In the genomic region with DNA sequence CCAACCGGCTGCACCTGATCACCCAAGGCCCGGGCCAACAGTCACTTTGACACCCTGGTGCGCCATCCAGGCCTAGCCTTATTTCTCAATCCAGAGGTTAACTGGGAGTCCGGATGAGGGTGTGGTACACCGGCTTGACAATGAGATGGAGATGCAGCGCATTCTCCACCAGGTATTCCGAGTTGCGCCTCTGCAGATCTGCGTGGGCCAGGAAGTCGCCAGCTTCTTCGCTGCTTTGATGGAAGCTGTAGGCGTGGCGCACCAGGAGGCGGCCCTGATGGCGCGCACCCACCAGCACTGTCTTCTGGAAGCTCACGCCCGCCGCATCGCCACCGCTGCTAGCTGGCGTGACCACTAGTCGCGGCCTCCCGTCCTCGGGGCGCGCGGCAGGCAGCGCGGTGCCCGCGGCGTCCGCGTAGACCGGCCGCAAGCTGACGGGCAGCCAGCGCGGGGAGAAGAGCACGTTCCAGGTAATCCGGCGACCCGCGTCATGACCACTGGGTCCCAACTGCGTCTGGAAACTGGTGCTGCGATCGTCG, we compare ENCODE assay signal across 9 mouse cellular contexts. TPM values are rescaled to one million over a fixed set of nuclear protein-coding genes. Genes with fewer than 3 reads are reported as not detected.
DNase-seq lines count a peak whose midpoint lies in the region; ATAC-seq and TF ChIP-seq lines count a peak whose summit lies in the region.
"Had no signal": no experiment of that assay in that cellular context is flagged by ENCODE, and none has a peak within 500 bp of the region (broad histone marks: within the 10 kb centered on the region; RNA-seq: fewer than 3 reads in every experiment).

No protein-coding gene starts in this region.

- no peak for DNase-seq in heart, adult 9 months (ENCODE audit: low spot score in 2 of 2)
- no peak for DNase-seq in ES-E14 (ENCODE audit: low read depth, low spot score)
- no peak for DNase-seq in urinary bladder, adult 2 months (ENCODE audit: low spot score)
- DNase-seq in layer of hippocampus, adult 8-10 months (ENCODE audit: low spot score in 2 of 2) = no peak
- DNase-seq in urinary bladder, postnatal 10 days (ENCODE audit: low spot score) = no peak

- H3K9ac ChIP-seq in heart, embryonic 15.5 days = 0 out of 2 replicates have a peak overlapping the region, but pooled peaks have one; percentile 21
- peak overlapping the region; percentile 41 for H3K9ac ChIP-seq in ES-E14 (ENCODE audit: insufficient read depth, low read depth, low read length, poor library complexity, severe bottlenecking)
- H3K9ac ChIP-seq in forebrain, embryonic 13.5 days = peak overlapping the region; percentile 72
- H3K9ac ChIP-seq in liver, embryonic 16.5 days (ENCODE audit: low read depth, low read length) = no peak overlapping the region

- in situ Hi-C loops in ES-E14 (cut with MboI; ENCODE audit: low sequenced_read_pairs in 2 of 2, unreplicated experiment in 2 of 2) = no loop called here

- no peaks in the 10 kb centered on the region for H3K36me3 ChIP-seq in heart, embryonic 15.5 days
- H3K36me3 ChIP-seq in ES-E14 (ENCODE audit: control insufficient read depth, insufficient read depth, low read length, poor library complexity, severe bottlenecking) = no peaks in the 10 kb centered on the region
- H3K36me3 ChIP-seq in forebrain, embryonic 13.5 days (ENCODE audit: poor library complexity, severe bottlenecking) = no peaks in the 10 kb centered on the region
- no peaks in the 10 kb centered on the region for H3K36me3 ChIP-seq in liver, embryonic 16.5 days (ENCODE audit: control insufficient read depth, insufficient read depth)

- peaks cover 38% of the 10 kb centered on the region for H3K4me1 ChIP-seq in heart, embryonic 15.5 days (replicated peaks)
- H3K4me1 ChIP-seq in ES-E14 (ENCODE audit: control insufficient read depth in 2 of 2, insufficient read depth in 2 of 2, low read length in 2 of 2, poor library complexity in 1 of 2) = peaks cover 8 to 29% of the 10 kb centered on the region in 2 experiments; a peak in 3 of 4 replicates
- peaks cover 68% of the 10 kb centered on the region for H3K4me1 ChIP-seq in forebrain, embryonic 13.5 days
- H3K4me1 ChIP-seq in liver, embryonic 16.5 days (ENCODE audit: control insufficient read depth, low read depth, low read length) = peaks cover 4% of the 10 kb centered on the region

- 3% methylated on average over 50 of the region's 50 CpGs for WGBS in heart, embryonic 15.5 days
- WGBS in forebrain, embryonic 13.5 days = 5% methylated on average over 50 of the region's 50 CpGs
- 2% methylated on average over 50 of the region's 50 CpGs for WGBS in liver, embryonic 16.5 days (ENCODE audit: insufficient replicate concordance)

- no peak overlapping the region for H3K27ac ChIP-seq in heart, embryonic 15.5 days
- no peak overlapping the region for H3K27ac ChIP-seq in ES-E14 (ENCODE audit: insufficient read depth, low read depth, low read length, poor library complexity, severe bottlenecking)
- H3K27ac ChIP-seq in forebrain, embryonic 13.5 days = peak overlapping the region; percentile 57; the same call in 1 of the 2 replicates
- H3K27ac ChIP-seq in liver, embryonic 16.5 days (ENCODE audit: low read length) = no peak overlapping the region

- peaks cover 95% of the 10 kb centered on the region for H3K27me3 ChIP-seq in heart, embryonic 15.5 days
- H3K27me3 ChIP-seq in forebrain, embryonic 13.5 days = peaks cover 47% of the 10 kb centered on the region
- H3K27me3 ChIP-seq in liver, embryonic 16.5 days (ENCODE audit: control insufficient read depth, insufficient read depth, low read depth, low read length) = peaks cover 73% of the 10 kb centered on the region

- peak overlapping the region; percentile 81 for H3K4me2 ChIP-seq in heart, embryonic 15.5 days
- H3K4me2 ChIP-seq in forebrain, embryonic 13.5 days = peak overlapping the region; percentile 85
- peak overlapping the region; percentile 39 for H3K4me2 ChIP-seq in liver, embryonic 16.5 days (ENCODE audit: low read depth, low read length)

- no peaks in the 10 kb centered on the region for H3K9me3 ChIP-seq in heart, embryonic 15.5 days (replicated peaks)
- no peaks in the 10 kb centered on the region for H3K9me3 ChIP-seq in ES-E14 (ENCODE audit: control insufficient read depth, insufficient read depth, low read depth, low read length)
- H3K9me3 ChIP-seq in forebrain, embryonic 13.5 days (replicated peaks) = no peaks in the 10 kb centered on the region
- no peaks in the 10 kb centered on the region for H3K9me3 ChIP-seq in liver, embryonic 16.5 days (replicated peaks; ENCODE audit: control insufficient read depth, low read length)

- ATAC-seq in heart, embryonic 15.5 days (replicated peaks; ENCODE audit: insufficient number of reproducible peaks, insufficient read depth, low FRiP score, low read depth) = no peak
- no peak for ATAC-seq in forebrain, embryonic 13.5 days
- no peak for ATAC-seq in liver, embryonic 16.5 days (ENCODE audit: low read depth)

- peak overlapping the region; percentile 49 for H3K4me3 ChIP-seq in heart, embryonic 15.5 days
- peak overlapping the region; percentile 74 to 76 for H3K4me3 ChIP-seq in ES-E14 (ENCODE audit: insufficient read depth in 1 of 2, low read depth in 1 of 2, low read length in 2 of 2, poor library complexity in 1 of 2, severe bottlenecking in 1 of 2)
- peak overlapping the region; percentile 53 for H3K4me3 ChIP-seq in forebrain, embryonic 13.5 days
- H3K4me3 ChIP-seq in liver, embryonic 16.5 days (ENCODE audit: low read depth, low read length) = peak overlapping the region; percentile 32

TF ChIP-seq in ES-E14, 5 proteins besides CTCF, POLR2A, EP300 and RAD21:
- no peak for TF ChIP-seq MAFK (IDR thresholded peaks at IDR 0.05; ENCODE audit: insufficient read depth, low read depth, low read length)
- TF ChIP-seq ZC3H11A (IDR thresholded peaks at IDR 0.05; ENCODE audit: borderline replicate concordance, low read depth, low read length) = no peak
- TF ChIP-seq ZNF384 (IDR thresholded peaks at IDR 0.05; ENCODE audit: low read depth, low read length) = no peak
- TF ChIP-seq HCFC1 (IDR thresholded peaks at IDR 0.05; ENCODE audit: borderline replicate concordance, insufficient read depth, low read length) = no peak
- TF ChIP-seq CHD2 (IDR thresholded peaks at IDR 0.05; ENCODE audit: low read depth, low read length) = no peak

RNA-seq across cellular contexts. Expression of gene Btbd17, which starts 4.3 kb away (rescaled TPM):
- 0.08 and 0.46 TPM in 2 replicates for polyA plus RNA-seq in heart, embryonic 15.5 days (2015; fragmentation: Nextera tagmentation; extraction: Ambion mirVana)
- 1.6 and 1.7 TPM in 2 replicates for total RNA-seq in ES-E14 (2012; rRNA removed)
- 25.8 and 27.1 TPM in 2 replicates for polyA plus RNA-seq in forebrain, embryonic 13.5 days (2015; fragmentation: Nextera tagmentation; extraction: Ambion mirVana)
- polyA plus RNA-seq in liver, embryonic 16.5 days (2015; fragmentation: Nextera tagmentation; extraction: Ambion mirVana) = not detected in 2 replicates
- 0.15 and 0.22 TPM in 2 replicates for polyA plus RNA-seq in urinary bladder, adult 2 months (2012; rRNA removed)
- total RNA-seq in layer of hippocampus, adult 8-10 months (2022) = 10 to 100 TPM; 15.3 to 19.6 (median 17.4) TPM
- total RNA-seq: MEL had no signal

RNA-seq across cellular contexts. Expression of gene Gpr142, which starts 7.3 kb away (rescaled TPM):
- polyA plus RNA-seq in heart, embryonic 15.5 days (2015; fragmentation: Nextera tagmentation; extraction: Ambion mirVana) = not detected in 2 replicates
- 0.27 TPM in 1 of 2 replicates, not detected in the other for total RNA-seq in ES-E14 (2012; rRNA removed)
- polyA plus RNA-seq in forebrain, embryonic 13.5 days (2015; fragmentation: Nextera tagmentation; extraction: Ambion mirVana) = not detected in 2 replicates
- not detected in 2 replicates for polyA plus RNA-seq in liver, embryonic 16.5 days (2015; fragmentation: Nextera tagmentation; extraction: Ambion mirVana)
- polyA plus RNA-seq in urinary bladder, adult 2 months (2012; rRNA removed) = not detected in 2 replicates
- total RNA-seq in layer of hippocampus, adult 8-10 months (2022) = not detected
- total RNA-seq: MEL had no signal

RNA-seq across cellular contexts. Expression of gene Kif19a, which starts 26.2 kb away (rescaled TPM):
- 0.16 and 0.33 TPM in 2 replicates for polyA plus RNA-seq in heart, embryonic 15.5 days (2015; fragmentation: Nextera tagmentation; extraction: Ambion mirVana)
- 0.90 and 1.1 TPM in 2 replicates for total RNA-seq in ES-E14 (2012; rRNA removed)
- polyA plus RNA-seq in forebrain, embryonic 13.5 days (2015; fragmentation: Nextera tagmentation; extraction: Ambion mirVana) = 0.36 and 1.3 TPM in 2 replicates
- 0.09 and 0.17 TPM in 2 replicates for polyA plus RNA-seq in liver, embryonic 16.5 days (2015; fragmentation: Nextera tagmentation; extraction: Ambion mirVana)
- 0.65 and 1.3 TPM in 2 replicates for polyA plus RNA-seq in urinary bladder, adult 2 months (2012; rRNA removed)
- 1 to 10 TPM; 2.7 to 4.5 (median 3.8) TPM for total RNA-seq in layer of hippocampus, adult 8-10 months (2022)
- total RNA-seq: MEL had no signal

RNA-seq across cellular contexts. Expression of gene Gprc5c, which starts 59.5 kb away (rescaled TPM):
- 12.4 and 19.8 TPM in 2 replicates for polyA plus RNA-seq in heart, embryonic 15.5 days (2015; fragmentation: Nextera tagmentation; extraction: Ambion mirVana)
- total RNA-seq in ES-E14 (2012; rRNA removed) = 35.9 and 36.5 TPM in 2 replicates
- polyA plus RNA-seq in forebrain, embryonic 13.5 days (2015; fragmentation: Nextera tagmentation; extraction: Ambion mirVana) = 4.6 and 5.0 TPM in 2 replicates
- polyA plus RNA-seq in liver, embryonic 16.5 days (2015; fragmentation: Nextera tagmentation; extraction: Ambion mirVana) = 19.5 and 20.2 TPM in 2 replicates
- 5.1 and 6.5 TPM in 2 replicates for polyA plus RNA-seq in urinary bladder, adult 2 months (2012; rRNA removed)
- 1 to 10 TPM; 4.3 to 7.2 (median 4.8) TPM for total RNA-seq in layer of hippocampus, adult 8-10 months (2022)
- total RNA-seq: MEL had no signal

Comparison
In these comparisons a context has a peak if more than half of its experiments do, and no peak if none do; other contexts are left out.
1. RNA of gene Btbd17, which starts 4.3 kb away (polyA plus RNA-seq): 25.8 to 27.1 TPM in forebrain, embryonic 13.5 days; 0.15 to 0.22 TPM in urinary bladder, adult 2 months, 0.08 to 0.46 TPM in heart, embryonic 15.5 days and not detected in liver, embryonic 16.5 days; every median in the first group is over 10 times any median in the second.
2. Peak in every context shown above with its lines, with median percentiles within 50 percentile points of each other: H3K4me2 ChIP-seq and H3K4me3 ChIP-seq.